Mouse (Mus musculus) cerebellum, adult 2 months (tissue): ENCODE measurements around the gene Cdk17.

ENCODE experiments used
- CTCF ChIP-seq: fragments of 200-500 bp; IDR thresholded peaks from 2 replicates; pipeline ENCODE4 v1.5.1; 2011; ENCODE audit warnings: low read depth, mild to moderate bottlenecking, control low read depth, low read length, moderate library complexity, borderline replicate concordance; ENCODE audit not compliant: insufficient read depth
- POLR2A ChIP-seq: fragments of 200-500 bp; IDR thresholded peaks from 2 replicates; pipeline ENCODE4 v1.6.1; 2011; ENCODE audit warnings: low read length, control low read depth, borderline replicate concordance; ENCODE audit not compliant: insufficient read depth

DNA sequence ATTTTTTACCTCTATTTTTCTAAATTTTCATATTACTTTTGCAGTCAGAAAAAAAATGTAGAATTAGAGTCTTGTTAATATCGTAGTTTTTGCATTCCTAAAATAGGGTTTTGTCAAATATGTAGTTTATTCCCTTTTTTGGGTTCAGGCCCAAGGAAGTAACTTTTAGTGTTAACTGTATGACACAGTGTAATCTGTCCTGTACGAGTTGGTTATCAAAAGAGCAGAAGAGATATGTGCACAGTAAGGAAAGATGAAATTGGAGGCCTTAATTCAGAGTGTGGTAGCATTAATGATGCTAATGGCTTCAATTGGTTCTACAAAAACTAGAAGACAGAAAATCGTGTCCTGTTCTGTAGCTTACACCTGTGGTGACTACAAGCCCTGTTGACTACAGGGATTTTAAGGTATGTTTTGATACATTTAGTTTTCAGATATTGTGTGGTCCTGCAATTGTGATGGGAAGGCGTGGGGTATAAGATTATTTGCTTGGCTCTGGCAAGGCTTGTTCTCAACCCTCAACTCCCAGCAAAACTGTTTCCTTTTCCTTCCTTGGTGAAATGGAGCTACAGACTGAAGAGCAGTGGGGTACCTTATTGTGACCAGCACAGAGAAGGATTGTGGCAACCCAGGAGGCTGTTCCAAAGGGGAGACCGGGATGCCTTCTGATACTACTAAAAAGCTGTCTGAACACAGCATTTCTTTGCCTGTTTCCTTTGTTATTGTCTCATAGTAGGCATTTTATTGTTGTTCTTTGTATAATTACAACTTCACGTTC lies 3.2 kb downstream of the Cdk17 start:
- TF ChIP-seq POLR2A (no peak), CTCF (no peak)
